Mouse (Mus musculus): ENCODE data around the gene Cdr2l.

DNA sequence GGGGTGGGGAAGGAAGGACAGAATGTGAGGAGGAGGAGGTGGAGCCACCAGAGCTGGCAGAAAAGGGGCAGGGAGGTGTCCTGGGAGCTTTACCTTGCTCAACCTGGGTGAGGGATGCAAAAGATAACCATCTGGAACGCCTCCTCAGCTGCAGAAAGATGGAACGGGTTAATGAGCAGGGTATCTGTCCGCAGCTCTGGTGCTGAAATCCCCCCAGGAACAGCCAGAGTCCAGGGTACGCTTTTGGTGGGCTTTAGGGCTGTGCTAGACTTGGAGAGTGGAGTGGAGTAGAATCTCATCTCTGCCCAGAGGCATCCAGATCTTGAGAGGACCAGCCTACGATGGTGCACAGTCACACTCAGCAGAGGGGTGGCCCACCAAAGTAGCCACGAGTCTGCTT lies 45.6 kb upstream of the Cdr2l start:
- TF ChIP-seq CTCF (conservative IDR thresholded peaks at IDR 0.05; ENCODE audit: low read length) (no peak), POU5F1 (IDR thresholded peaks at IDR 0.05; ENCODE audit: borderline replicate concordance, low read length) (no peak), NANOG (IDR thresholded peaks at IDR 0.05; ENCODE audit: borderline replicate concordance, low read length) (no peak)
